Mouse (Mus musculus): ENCODE results near the gene Nin.

DNA sequence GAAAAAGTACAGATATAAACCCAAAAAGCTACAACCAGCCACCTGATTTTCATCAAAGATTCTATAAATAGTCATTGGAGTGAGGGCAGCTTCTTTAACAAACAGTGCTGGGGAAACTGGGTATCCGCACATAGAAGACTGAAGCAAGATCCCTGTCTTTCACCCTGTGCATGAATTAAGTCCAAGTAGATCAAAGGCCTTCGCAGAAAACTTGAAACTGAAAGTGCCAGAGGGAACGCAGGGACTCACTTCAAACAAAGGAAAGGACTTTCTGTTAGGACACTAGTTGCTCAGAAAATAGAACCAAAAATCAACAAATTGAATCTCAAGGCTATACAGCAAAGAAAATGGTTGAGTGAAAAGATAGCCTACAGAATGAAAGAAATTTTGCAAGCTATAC lies 118.1 kb downstream of the Nin start:
- no peak for TF ChIP-seq CTCF (IDR thresholded peaks at IDR 0.05; ENCODE audit: control insufficient read depth, insufficient read depth, insufficient replicate concordance, low read depth, low read length)
- TF ChIP-seq POLR2A (IDR thresholded peaks at IDR 0.05; ENCODE audit: control insufficient read depth, low read depth, low read length) = no peak
